Mouse (Mus musculus) small intestine, adult 2 months (tissue): Measurements from ENCODE around the gene Ina.

ENCODE experiments used
- CTCF ChIP-seq: fragments of 200-500 bp; IDR thresholded peaks from 2 replicates; pipeline ENCODE4 v1.5.1; 2012; ENCODE audit warnings: low read depth, mild to moderate bottlenecking, control low read depth, inconsistent platforms, low read length, moderate library complexity, mixed read lengths; ENCODE audit not compliant: insufficient replicate concordance, insufficient read length; ENCODE audit errors: extremely low read depth
- POLR2A ChIP-seq: fragments of 200-500 bp; IDR thresholded peaks from 2 replicates; pipeline ENCODE4 v1.6.1; 2012; ENCODE audit warnings: low read depth, mild to moderate bottlenecking, control low read depth, inconsistent platforms, low read length, moderate library complexity

- TF ChIP-seq CTCF (no peak), POLR2A (no peak)
These were observed 8.2 kb upstream of the Ina start for GRCm38 (mm10) chr19:47006321-47006720.
